Mouse (Mus musculus): ENCODE results near the gene Rps2.

Rps2 gene

DNA sequence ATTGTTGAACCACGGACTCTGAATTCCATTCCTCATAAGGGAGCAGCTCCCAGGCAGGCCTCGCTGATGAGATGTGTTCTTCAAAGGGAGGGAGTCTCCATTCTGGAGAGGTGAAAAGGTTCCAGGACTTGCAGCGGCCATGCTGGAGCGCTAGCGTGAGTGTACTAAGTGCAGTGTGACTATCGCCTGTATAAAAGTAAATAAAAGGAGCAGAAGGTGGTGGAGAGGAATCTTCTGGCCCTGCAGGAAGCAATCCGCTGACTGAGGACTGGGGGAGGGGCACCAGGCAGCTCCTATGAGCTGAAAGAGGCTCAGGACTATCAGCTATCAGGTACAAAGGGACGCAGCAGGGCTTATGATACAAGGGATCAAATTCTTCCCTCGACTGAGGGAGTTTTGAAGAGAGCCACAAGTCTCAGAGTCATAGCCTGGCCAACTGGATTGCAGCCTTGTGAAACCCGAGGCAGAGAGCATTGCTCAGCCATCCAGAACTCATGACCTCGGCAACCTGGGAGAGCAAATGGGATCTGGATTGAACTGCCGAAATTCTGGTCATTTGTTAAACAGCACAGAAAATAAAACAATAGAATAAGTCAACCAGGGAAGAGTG lies 48.5 kb downstream of the Rps2 start:
- no peak for DNase-seq (ENCODE audit: low read depth, low spot score)

DNA sequence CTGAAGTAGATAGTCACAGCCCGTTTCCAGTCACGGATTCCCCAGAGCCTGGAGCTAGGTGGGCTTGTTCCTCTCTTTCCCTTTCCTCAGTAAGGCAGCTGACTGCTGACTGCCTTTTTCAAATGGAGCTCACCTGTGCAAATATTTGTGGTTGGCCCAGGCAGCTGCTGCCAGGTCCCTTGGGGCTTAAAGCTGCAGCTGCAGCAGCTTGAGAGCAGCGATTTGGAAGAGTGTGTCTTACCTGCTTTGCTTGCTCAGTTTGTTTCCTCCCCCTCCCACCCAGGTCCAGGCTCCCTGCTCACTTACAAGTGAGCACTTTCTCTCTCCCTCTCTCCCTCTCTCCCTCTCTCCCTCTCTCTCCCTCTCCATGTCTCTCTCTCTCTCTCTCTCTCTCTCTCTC lies 51.2 kb downstream of the Rps2 start:
- DNase-seq (ENCODE audit: low read depth, low spot score) = no peak
